Mouse (Mus musculus) kidney, adult 8-10 months (tissue): ENCODE data around the gene Gm39115.
A peak's percentile ranks its signal among the peaks of the same experiment; 100 is the strongest.

Experiments
- DNase-seq, 2 experiments: peaks; one replicate each; pipeline ENCODE4 v3.0.0; 2022

Gm39115 gene

DNA sequence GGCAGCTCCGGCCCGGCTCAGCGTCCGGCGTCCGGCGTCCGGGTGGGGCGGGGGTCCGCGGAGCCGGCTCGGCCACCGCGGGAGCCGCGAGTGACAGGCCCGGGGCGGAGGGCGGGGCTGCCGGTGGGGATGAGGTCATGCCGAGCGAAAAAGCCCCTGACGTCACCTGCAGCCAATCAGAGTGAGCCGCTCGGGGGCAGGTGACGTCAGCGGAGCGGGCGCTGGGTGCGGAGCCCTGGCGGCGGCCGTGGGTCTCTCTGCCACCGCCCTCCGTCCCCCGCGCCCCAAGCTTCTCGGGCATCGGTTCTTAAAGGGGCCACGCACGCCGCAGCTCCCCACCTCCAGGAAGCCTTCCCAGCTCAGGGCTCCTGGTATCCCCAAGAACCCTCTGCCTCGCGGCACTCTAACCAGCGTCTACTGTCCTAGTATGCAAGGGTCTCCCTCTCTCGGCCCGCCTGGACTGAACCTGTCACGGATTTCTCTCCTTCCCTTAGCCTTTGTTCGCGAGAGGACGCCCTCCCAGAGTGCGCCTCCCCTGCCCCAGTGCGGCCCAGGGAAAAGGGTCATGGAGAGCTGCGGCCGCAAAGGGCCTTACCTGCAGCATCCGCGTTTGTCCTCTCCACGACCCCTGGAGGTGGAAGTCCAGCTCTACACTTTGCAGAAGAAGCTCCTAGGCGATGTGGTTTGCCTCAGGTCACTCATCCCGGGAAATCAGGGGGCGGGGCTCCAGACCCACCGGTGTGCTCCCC, 40.5 kb downstream of the Gm39115 start, which contains the start of gene Dusp8:
Gene Dusp8 (minus strand): TSS at position 661 of the 749 bp plus-strand sequence.
- DNase-seq = peak; percentile 67 to 82

- DNase-seq = no peak
These were observed 41.3 kb downstream of the Gm39115 start for GRCm38 (mm10) chr7:142094301-142095143.

DNA sequence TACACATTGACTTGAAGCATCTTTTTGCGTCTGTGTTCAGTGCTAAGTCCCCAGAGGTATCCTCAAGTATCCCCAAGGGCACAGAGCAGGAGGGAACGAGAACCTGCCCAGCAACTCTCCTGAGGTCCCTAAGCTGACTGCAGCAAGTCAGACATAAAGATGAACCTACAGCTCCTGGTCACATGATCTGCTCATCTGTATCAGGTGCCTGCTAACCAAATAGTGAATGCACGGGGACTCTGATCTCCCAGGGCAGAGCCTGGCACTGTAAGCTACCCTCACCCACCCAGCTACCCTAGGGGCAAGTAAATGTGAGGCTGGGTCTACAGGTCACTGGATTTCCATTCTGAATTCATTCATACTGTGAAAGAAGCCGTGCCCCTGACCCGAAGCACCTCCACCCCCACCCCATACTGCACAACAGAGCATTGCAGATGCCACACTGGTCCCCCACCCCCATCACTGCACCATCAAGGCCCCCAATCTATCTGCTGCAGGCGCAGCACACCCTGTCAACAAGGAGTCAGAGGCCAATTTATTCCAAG, 42.1 kb downstream of the Gm39115 start:
- DNase-seq = no peak

DNA sequence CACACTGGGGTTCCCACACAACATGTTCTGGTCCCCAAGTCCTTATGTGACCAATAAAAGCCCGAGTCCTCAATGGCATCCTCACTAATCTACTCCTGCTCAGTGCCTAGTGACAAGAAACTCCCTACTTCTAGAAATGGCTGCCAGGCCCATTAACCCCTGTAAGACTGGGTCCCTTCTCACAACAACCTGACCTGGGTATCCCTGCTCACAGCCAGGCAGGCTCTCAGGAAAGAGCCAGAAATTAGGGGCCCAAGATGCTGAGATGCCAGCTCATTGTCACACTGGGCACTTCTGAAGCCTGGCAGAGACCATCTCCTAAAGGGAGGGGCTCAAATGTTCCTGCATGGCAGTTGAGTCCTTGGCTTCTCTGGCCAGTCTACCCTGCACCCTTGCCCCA, 42.8 kb downstream of the Gm39115 start:
- DNase-seq = no peak

DNA sequence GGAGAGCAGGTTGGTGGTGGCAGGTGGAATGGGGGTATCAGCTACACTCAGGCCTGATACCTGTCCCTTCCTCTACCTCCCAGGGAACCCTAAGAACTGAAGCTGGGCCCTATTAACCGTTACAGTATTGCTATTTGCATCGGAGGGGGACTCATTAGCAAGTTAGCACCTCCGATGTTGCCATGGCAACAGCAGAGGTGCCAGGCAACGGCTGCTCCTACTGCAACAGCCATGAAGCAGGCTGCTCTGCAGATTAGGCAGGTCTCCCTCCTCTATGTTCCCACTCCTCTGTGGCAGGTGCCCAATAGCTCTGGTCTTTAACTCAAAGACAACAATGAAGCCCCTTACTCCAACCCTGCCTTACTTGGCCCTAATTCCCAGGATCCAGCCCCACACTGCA, 44.0 kb downstream of the Gm39115 start:
- DNase-seq = no peak

DNA sequence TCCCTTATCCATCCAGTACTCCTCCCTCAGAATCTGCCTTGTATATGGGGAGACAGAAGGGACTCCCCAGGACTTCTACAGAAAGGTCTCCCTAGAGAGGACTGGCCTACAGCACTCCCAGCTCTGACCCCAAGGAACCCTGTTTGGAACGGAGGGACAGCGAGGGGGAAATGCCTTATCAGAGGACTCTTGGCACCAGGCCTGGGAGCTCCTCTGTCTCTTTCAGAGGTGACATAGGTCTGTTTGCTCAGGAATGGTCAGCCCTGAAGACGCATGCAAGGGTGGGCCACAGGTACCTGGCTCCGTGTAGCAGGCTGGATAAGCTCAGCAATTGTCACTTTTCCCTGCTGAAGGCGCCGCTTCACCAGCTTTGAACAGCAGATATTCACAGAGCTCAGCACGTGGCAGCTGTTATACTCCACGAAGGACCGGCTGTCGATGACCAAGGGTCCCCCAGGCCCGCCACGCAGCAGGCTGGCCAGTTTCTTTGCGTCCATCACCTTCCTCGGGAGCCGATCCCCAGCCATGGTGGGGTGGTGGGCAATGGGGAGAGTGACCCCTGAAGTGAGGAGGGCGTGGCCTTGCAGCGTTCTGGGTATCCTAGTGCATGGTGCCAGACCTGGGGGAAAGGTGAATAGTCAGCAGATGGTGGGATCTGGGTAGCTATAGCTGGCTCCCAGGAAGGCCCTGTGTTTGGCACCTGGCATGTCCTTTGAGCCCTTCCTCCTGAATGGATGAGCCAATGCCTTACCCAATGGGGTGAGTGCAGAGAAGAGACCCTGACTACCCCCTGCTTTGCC, 46.0 kb downstream of the Gm39115 start:
- DNase-seq = no peak

DNA sequence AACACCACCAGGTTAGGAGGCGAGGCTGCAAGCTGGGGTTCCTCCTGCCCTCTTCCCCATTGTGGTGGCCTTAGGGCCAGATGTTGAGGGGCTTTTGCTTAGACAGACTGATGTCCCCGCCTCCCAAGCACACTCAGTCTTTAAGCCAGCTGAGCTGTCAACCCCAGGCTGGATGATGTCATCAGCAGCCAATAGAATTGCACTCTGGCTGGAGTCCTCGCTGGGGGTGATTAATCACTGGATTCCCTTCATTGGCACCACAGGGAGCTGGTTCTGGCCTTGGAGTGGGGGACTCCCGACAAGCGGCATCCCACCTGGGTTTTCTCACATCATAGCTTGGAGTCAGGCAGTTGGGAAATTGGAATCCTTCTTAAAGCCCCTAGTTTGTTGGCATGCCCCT, 46.9 kb downstream of the Gm39115 start:
- no peak for DNase-seq

DNA sequence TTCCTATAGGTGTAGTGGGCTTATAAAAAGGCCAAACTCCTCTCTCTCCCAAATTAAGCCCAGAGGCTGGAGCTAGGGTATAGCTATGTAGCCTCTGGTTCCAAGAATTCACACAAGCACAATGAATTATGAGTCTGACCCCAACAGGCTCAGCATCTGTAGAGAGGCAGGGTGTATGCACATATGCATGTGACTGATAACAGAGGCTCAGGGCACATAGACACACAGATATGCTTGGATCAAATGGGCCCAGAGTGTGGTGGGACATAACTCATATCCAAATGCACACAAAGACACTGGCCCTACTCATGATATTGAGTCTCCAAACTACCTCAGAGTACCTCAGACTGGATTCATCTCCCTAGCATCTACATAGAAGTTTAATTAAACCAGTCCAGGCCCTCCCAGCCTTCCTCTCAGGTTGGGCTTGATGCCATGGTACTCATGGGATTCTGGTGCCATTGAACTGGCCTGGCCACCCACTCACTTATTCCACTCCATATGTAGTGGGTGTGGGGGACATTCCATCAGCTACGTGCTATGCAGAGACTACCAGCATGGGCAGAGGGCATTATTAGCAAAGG, 48.7 kb downstream of the Gm39115 start:
- DNase-seq = no peak

- DNase-seq = no peak
These were observed 49.5 kb downstream of the Gm39115 start for GRCm38 (mm10) chr7:142086159-142086905.
